Mouse (Mus musculus) hindbrain, postnatal 0 days (tissue): ENCODE data around the gene Limk1. TPM values are rescaled to one million over a fixed set of nuclear protein-coding genes. Genes with fewer than 3 reads are reported as not detected.

Experiments used
- ATAC-seq: fragments of 200-750 bp; cut with Nextera tagmentation; 2 replicates; pipeline ENCODE4 v1.8.0; 2017; ENCODE audit warnings: mild to moderate bottlenecking, moderate TSS enrichment, moderate library complexity
- DNase-seq: peaks from one replicate; pipeline ENCODE4 v3.0.0-alpha.2; 2015; ENCODE audit warnings: low spot score
- H3K27ac ChIP-seq: fragments of 300-500 bp; sonication (generic); 2 replicates; pipeline ENCODE4 v1.5.1; 2014; ENCODE audit warnings: mild to moderate bottlenecking
- H3K27me3 ChIP-seq: fragments of 300-500 bp; sonication (generic); 2 replicates; pipeline ENCODE4 v1.6.1; 2014; ENCODE audit warnings: low read length, mixed read lengths; ENCODE audit not compliant: insufficient read depth
- H3K36me3 ChIP-seq: fragments of 300-500 bp; sonication (generic); 2 replicates; pipeline ENCODE4 v1.6.1; 2014; ENCODE audit warnings: low read length, mixed read lengths; ENCODE audit not compliant: insufficient read depth
- H3K4me1 ChIP-seq: fragments of 300-500 bp; sonication (generic); 2 replicates; pipeline ENCODE4 v1.6.1; 2014; ENCODE audit warnings: antibody characterized with exemption, low read length, mixed read lengths; ENCODE audit not compliant: insufficient read depth
- H3K4me2 ChIP-seq: fragments of 300-500 bp; sonication (generic); 2 replicates; pipeline ENCODE4 v1.6.1; 2014; ENCODE audit warnings: low read depth, mild to moderate bottlenecking, low read length, moderate library complexity, mixed read lengths
- H3K4me3 ChIP-seq: fragments of 300-500 bp; sonication (generic); 2 replicates; pipeline ENCODE4 v1.5.1; 2014; ENCODE audit warnings: low read length
- H3K9ac ChIP-seq: fragments of 300-500 bp; sonication (generic); replicated peaks from 2 replicates; pipeline ENCODE4 v1.6.1; 2014; ENCODE audit warnings: mild to moderate bottlenecking, low read length, moderate library complexity, mixed read lengths
- H3K9me3 ChIP-seq: fragments of 300-500 bp; sonication (generic); 2 replicates; pipeline ENCODE4 v1.6.1; 2016; ENCODE audit warnings: low read length, mixed read lengths
- CTCF ChIP-seq: IDR thresholded peaks from 2 replicates; pipeline ENCODE4 v1.5.1; 2016; ENCODE audit warnings: antibody characterized with exemption, control low read depth, low read depth
- WGBS: fragments of 180-500 bp; shearing (Covaris S2); extraction: QIAGEN DNeasy Blood & Tissue Kit; methylation state at CpG from one replicate; pipeline ENCODE4 v1.1.7; 2014; 5-methylcytosine and 5-hydroxymethylcytosine counted together
- polyA plus RNA-seq: library from polyadenylated mRNA; unstranded; fragments of >200 nt; fragmentation: Nextera tagmentation; extraction: Ambion mirVana; gene quantifications from 2 replicates; pipeline ENCODE4 v1.2.1, GENCODE M21; 2015
- total RNA-seq: library from RNA; depleted of rRNA; stranded (reverse); fragments of >200 nt; gene quantifications from 2 replicates; pipeline ENCODE4 v1.2.3, GENCODE M21; 2014

The Limk1 gene
- total and polyA plus RNA-seq, 2 experiments from 2014 or later, result 19.7 to 89.7 TPM

GRCm38 (mm10) chr5:134678031-134678430 lies 10.4 kb downstream of the Limk1 start:
- 0 out of 2 replicates have a peak overlapping the region, but pooled peaks have one; percentile 26 for H3K27ac ChIP-seq
- TF ChIP-seq CTCF, result no peak
- DNase-seq, result no peak
- H3K27me3 ChIP-seq, result no peaks in the 10 kb centered on the region
- no peak overlapping the region for H3K4me3 ChIP-seq
- H3K4me2 ChIP-seq, result no peak overlapping the region
- H3K36me3 ChIP-seq, result 0 out of 2 replicates have a peak, but pooled peaks cover 4% of the 10 kb centered on the region
- no peak overlapping the region for H3K9ac ChIP-seq
- H3K9me3 ChIP-seq, result no peaks in the 10 kb centered on the region
- ATAC-seq, result no peak
- H3K4me1 ChIP-seq, result peaks cover 18% of the 10 kb centered on the region
- WGBS, result 74% methylated on average over 3 of the region's 3 CpGs

- H3K27me3 ChIP-seq, result no peaks in the 10 kb centered on the region
- peaks cover 18% of the 10 kb centered on the region for H3K4me1 ChIP-seq
- no peaks in the 10 kb centered on the region for H3K9me3 ChIP-seq
- H3K36me3 ChIP-seq, result 0 out of 2 replicates have a peak, but pooled peaks cover 4% of the 10 kb centered on the region
- H3K27ac ChIP-seq, result 0 out of 2 replicates have a peak overlapping the region, but pooled peaks have one; percentile 72
- ATAC-seq, result no peak
- no peak overlapping the region for H3K9ac ChIP-seq
- TF ChIP-seq CTCF, result no peak
- H3K4me3 ChIP-seq, result no peak overlapping the region
- no peak overlapping the region for H3K4me2 ChIP-seq
- no peak for DNase-seq
- WGBS, result 73% methylated on average over 5 of the region's 5 CpGs
Measured at GRCm38 (mm10) chr5:134677491-134677890, 10.9 kb downstream of the Limk1 start.

DNA sequence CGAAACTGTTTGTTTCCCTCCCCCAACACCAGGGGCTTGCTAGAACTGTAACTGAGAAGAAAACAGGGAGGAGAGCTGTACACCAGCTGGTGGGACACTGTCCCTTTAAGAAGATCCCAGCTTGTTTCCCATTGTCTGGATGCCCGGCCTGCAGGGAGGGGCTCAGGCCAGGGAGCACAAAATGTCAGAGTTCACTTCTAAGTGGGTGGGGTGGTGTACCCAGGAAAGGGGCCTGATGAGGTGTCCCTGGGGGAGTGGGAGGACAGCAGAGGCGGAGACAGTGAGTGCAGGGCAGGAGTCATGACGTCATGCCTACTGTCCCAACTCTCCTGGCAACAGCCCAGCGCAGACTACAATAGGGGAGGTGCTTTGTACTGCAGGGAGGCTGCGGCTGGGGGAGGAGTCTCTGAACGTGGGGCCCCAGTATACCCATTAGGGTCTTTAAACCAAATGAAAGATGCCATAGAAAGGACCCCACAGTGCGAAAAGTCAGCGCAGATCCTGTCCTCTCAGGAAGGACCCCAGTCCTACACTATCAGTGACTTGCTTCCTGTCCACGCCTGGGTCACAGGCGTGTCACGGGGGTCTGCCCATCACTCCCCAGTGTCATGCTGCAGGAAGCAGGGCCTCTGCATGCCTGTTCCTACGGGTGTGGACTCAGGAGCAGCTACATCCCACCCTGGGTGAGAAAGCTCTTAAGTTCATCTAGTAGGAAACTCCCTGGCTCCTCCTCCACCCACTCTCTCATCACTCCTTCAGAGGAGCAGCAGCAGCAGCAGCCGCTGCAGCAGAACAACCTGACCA lies 12.2 kb downstream of the Limk1 start:
- WGBS, result 4% methylated on average over 14 of the region's 14 CpGs
- Histone ChIP-seq H3K27ac (peak overlapping the region; percentile 72), H3K4me1 (peaks cover 18% of the 10 kb centered on the region), H3K4me3 (peak overlapping the region; percentile 18), H3K9me3 (no peaks in the 10 kb centered on the region), H3K36me3 (0 out of 2 replicates have a peak, but pooled peaks cover 4% of the 10 kb centered on the region), H3K27me3 (no peaks in the 10 kb centered on the region), H3K4me2 (peak overlapping the region; percentile 52), H3K9ac (peak overlapping the region; percentile 38)
- TF ChIP-seq CTCF, result no peak
- peak; percentile 67 for ATAC-seq
- DNase-seq, result peak; percentile 83

DNA sequence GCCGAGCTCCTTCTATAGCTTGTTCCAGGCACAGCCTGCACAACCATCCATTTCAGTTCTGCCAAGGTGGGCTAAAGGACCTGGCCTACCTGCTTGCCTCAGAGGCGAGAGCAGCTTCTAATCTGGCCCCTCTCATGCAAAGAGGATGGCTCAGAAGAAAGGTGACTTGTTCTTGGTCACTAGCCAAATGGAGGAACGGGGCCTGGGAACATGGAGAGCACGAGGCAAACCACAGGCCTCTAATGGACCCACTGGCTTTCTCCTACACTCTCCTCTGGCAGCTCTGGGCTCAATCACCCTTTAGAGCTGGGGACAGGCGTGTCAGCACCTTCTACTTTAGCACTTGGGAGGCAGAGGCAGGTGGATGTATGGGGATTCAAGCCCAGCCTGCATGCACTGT lies 13.4 kb downstream of the Limk1 start:
- no peak for TF ChIP-seq CTCF
- Histone ChIP-seq H3K27ac (no peak overlapping the region; the same call in 1 of the 2 replicates), H3K27me3 (no peaks in the 10 kb centered on the region), H3K4me1 (peaks cover 18% of the 10 kb centered on the region), H3K4me3 (no peak overlapping the region), H3K9me3 (no peaks in the 10 kb centered on the region), H3K36me3 (peaks cover 3% of the 10 kb centered on the region; the same call in 1 of the 2 replicates), H3K9ac (peak overlapping the region; percentile 38; the same call in 1 of the 2 replicates), H3K4me2 (no peak overlapping the region)
- DNase-seq (no peak), ATAC-seq (no peak)
- 62% methylated on average over 5 of the region's 5 CpGs for WGBS

- no peak for ATAC-seq
- H3K36me3 ChIP-seq, result peaks cover 24% of the 10 kb centered on the region; the same call in 1 of the 2 replicates
- no peaks in the 10 kb centered on the region for H3K27me3 ChIP-seq
- H3K9me3 ChIP-seq, result no peaks in the 10 kb centered on the region
- H3K9ac ChIP-seq, result no peak overlapping the region
- H3K4me2 ChIP-seq, result no peak overlapping the region
- peaks cover 18% of the 10 kb centered on the region for H3K4me1 ChIP-seq
- DNase-seq, result no peak
- no peak overlapping the region for H3K4me3 ChIP-seq
- no peak overlapping the region for H3K27ac ChIP-seq
- WGBS, result 95% methylated on average over 6 of the region's 6 CpGs
- TF ChIP-seq CTCF, result no peak
Measured at GRCm38 (mm10) chr5:134672611-134673010, 15.8 kb downstream of the Limk1 start.

- Histone ChIP-seq H3K4me2 (no peak overlapping the region), H3K9me3 (no peaks in the 10 kb centered on the region), H3K9ac (no peak overlapping the region), H3K27ac (peak overlapping the region; percentile 58), H3K36me3 (peaks cover 28% of the 10 kb centered on the region; the same call in 1 of the 2 replicates), H3K27me3 (no peaks in the 10 kb centered on the region), H3K4me1 (peaks cover 17% of the 10 kb centered on the region), H3K4me3 (no peak overlapping the region)
- WGBS, result 56% methylated on average over 1 of the region's 1 CpGs
- ATAC-seq (no peak), DNase-seq (no peak)
- no peak for TF ChIP-seq CTCF
Measured at GRCm38 (mm10) chr5:134672198-134672516, 16.2 kb downstream of the Limk1 start.
